ENCODE assay signal across 34 mouse cellular contexts in genomic region chr10:84539651-84540050, GRCm38 (mm10).
"Had no signal": no experiment of that assay in that cellular context is flagged by ENCODE, and none has a peak within 500 bp of the region (broad histone marks: within the 10 kb centered on the region; RNA-seq: fewer than 3 reads in every experiment).

No protein-coding gene starts in this region.

- H3K9ac ChIP-seq: heart, embryonic 12.5 days; heart, embryonic 13.5 days; heart, embryonic 15.5 days; hindbrain, embryonic 12.5 days; hindbrain, embryonic 13.5 days; hindbrain, embryonic 14.5 days; hindbrain, embryonic 15.5 days; intestine, embryonic 15.5 days; kidney, embryonic 15.5 days had no signal

- H3K27me3 ChIP-seq: heart, embryonic 12.5 days; heart, embryonic 13.5 days; heart, embryonic 15.5 days; hindbrain, embryonic 12.5 days; hindbrain, embryonic 13.5 days; hindbrain, embryonic 15.5 days; intestine, embryonic 15.5 days; kidney, embryonic 15.5 days had no signal

- H3K27ac ChIP-seq: heart, embryonic 10.5 days; heart, embryonic 13.5 days; heart, embryonic 15.5 days; hindbrain, embryonic 10.5 days; hindbrain, embryonic 12.5 days; hindbrain, embryonic 13.5 days; hindbrain, embryonic 14.5 days; hindbrain, embryonic 15.5 days; hindbrain, postnatal 0 days; intestine, embryonic 15.5 days; kidney, embryonic 15.5 days; kidney, postnatal 0 days; layer of hippocampus, adult 2 months had no signal

- H3K4me3 ChIP-seq: heart, embryonic 10.5 days; heart, embryonic 12.5 days; heart, embryonic 13.5 days; heart, embryonic 15.5 days; hindbrain, embryonic 10.5 days; hindbrain, embryonic 12.5 days; hindbrain, embryonic 13.5 days; hindbrain, embryonic 15.5 days; intestine, embryonic 15.5 days; kidney, embryonic 15.5 days; layer of hippocampus, adult 2 months had no signal

- H3K9me3 ChIP-seq: heart, embryonic 10.5 days; heart, embryonic 12.5 days; heart, embryonic 13.5 days; heart, embryonic 15.5 days; hindbrain, embryonic 10.5 days; hindbrain, embryonic 12.5 days; hindbrain, embryonic 13.5 days; hindbrain, embryonic 15.5 days; intestine, embryonic 15.5 days; kidney, embryonic 15.5 days had no signal

- H3K4me2 ChIP-seq: heart, embryonic 11.5 days; heart, embryonic 12.5 days; heart, embryonic 13.5 days; heart, embryonic 15.5 days; hindbrain, embryonic 12.5 days; hindbrain, embryonic 13.5 days; hindbrain, embryonic 14.5 days; hindbrain, embryonic 15.5 days; intestine, embryonic 15.5 days; kidney, embryonic 15.5 days had no signal

- H3K36me3 ChIP-seq: heart, embryonic 10.5 days; heart, embryonic 12.5 days; heart, embryonic 13.5 days; heart, embryonic 15.5 days; hindbrain, embryonic 10.5 days; hindbrain, embryonic 12.5 days; hindbrain, embryonic 13.5 days; hindbrain, embryonic 15.5 days; intestine, embryonic 15.5 days; kidney, embryonic 15.5 days had no signal

- H3K4me1 ChIP-seq: hindbrain, embryonic 15.5 days had no signal

- ATAC-seq: hindbrain, embryonic 16.5 days; hindbrain, postnatal 0 days; inflammation-experienced regulatory T-cells, adult 6 months; intestine, embryonic 15.5 days; intestine, embryonic 16.5 days; intestine, postnatal 0 days had no signal

- DNase-seq: heart, postnatal 10 days; heart, postnatal 14 days; heart, postnatal 36 days; kidney, adult 11 months; kidney, adult 18-20 months; kidney, adult 2 months; kidney, adult 8-10 months; kidney, adult 9 months; kidney, postnatal 10 days; kidney, postnatal 14 days; kidney, postnatal 25 days; kidney, postnatal 36 days; kidney, postnatal 4 days; layer of hippocampus, adult 9-11 months; layer of hippocampus, postnatal 36 days had no signal
